Mouse (Mus musculus) cerebellum, adult (tissue): Measurements from ENCODE around the gene Usp24.
"Not testable (repeated sequence)": the region's sequence is repeated elsewhere in the genome, so short reads cannot be mapped to it uniquely, and the experiment has no call there.

Experiments
- ATAC-seq: cut with Nextera tagmentation; 2 replicates; pipeline ENCODE4 v1.9.2; 2017; ENCODE audit warnings: mild to moderate bottlenecking, moderate library complexity, mixed read lengths; ENCODE audit not compliant: insufficient number of reproducible peaks, low FRiP score, low TSS enrichment

Gene Usp24

GRCm38 (mm10) chr4:106317179-106318055 lies 1.4 kb downstream of the Usp24 start:
- 0 out of 2 replicates have a peak, but pooled peaks have one; percentile 20 for ATAC-seq

GRCm38 (mm10) chr4:106318208-106318607 lies 2.2 kb downstream of the Usp24 start:
- no peak for ATAC-seq

DNA sequence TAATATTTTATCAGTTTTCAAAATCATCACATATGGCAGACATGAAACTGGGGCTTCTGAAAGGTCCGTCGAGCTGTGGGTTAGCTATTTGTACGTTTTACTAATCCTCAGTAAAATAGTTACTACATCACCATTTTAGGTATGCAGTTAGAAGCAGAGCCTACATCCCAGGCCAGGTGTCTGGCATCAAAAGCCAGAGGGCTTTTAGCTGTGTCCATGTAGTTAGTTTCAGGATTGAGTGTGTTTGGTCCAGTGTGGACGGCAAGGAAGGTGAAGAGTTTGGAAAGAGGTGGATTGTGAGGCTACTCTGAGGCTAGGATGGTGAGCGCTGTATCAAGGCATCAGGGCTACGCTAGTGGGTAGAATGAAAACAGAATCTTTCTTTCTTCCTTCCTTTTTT lies 3.0 kb downstream of the Usp24 start:
- no peak for ATAC-seq

DNA sequence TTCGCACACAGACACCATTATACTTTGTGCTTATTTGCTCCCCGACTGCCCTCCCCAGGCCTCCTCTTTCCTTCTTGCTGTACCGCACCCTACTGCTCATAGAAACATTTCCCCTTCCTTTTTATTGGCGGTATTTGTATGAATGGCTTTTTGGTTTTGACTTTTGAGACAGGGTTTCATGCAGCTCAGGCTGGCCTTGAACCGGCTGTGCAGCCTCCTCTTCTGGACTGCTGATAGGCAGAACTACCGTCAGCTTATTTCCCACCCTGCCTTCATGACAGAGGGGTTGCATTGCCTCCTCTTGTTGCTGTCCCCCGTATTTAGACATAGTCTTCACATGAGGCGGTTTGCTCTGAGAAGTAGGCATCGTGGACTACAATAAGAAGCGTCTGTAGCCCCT lies 6.8 kb downstream of the Usp24 start:
- ATAC-seq: no peak

GRCm38 (mm10) chr4:106323318-106323717 lies 7.3 kb downstream of the Usp24 start:
- no peak for ATAC-seq

DNA sequence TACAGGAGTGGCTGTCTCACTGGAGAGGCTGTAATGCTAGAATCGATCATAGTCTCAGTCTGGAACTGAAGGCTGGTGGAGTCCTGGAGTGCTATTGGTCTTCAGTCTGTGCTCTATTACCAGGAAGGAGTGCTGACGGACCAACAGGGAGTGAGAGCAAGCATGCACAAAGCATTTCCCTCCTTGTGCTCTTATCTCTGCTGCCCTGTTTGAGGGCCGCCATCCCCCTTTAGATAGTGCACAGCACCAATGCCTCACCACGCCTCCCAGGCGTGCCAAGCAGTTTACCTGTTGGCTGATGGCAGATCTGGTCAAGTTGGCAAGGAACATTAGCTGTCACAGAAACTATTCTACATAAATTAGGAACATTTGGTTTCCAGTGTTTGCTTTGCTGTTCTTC lies 11.4 kb downstream of the Usp24 start:
- no peak for ATAC-seq

GRCm38 (mm10) chr4:106328704-106329103 lies 12.7 kb downstream of the Usp24 start:
- ATAC-seq: no peak

GRCm38 (mm10) chr4:106329171-106329570 lies 13.2 kb downstream of the Usp24 start:
- not testable (repeated sequence) for ATAC-seq

DNA sequence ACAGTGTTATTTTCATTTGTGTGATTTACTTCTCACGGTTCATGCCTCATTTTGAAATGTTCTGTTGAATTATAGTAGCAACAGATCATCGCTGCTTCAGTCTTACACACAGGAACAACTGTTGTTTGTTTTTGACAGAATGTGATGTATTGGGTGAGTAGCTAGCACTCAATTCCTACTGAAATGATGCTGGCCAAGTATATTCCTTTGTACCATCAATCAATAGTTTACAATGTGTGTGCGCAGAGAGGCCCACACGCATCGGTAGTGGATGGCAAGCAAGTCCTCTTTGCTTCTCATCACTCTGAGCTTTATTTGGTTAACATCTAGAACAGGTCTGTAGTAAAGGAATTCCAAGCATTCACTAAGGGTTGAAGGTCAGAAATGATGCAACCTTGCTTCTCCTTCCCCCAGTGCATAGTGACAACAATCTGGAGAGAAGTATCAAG lies 14.4 kb downstream of the Usp24 start:
- ATAC-seq: no peak

DNA sequence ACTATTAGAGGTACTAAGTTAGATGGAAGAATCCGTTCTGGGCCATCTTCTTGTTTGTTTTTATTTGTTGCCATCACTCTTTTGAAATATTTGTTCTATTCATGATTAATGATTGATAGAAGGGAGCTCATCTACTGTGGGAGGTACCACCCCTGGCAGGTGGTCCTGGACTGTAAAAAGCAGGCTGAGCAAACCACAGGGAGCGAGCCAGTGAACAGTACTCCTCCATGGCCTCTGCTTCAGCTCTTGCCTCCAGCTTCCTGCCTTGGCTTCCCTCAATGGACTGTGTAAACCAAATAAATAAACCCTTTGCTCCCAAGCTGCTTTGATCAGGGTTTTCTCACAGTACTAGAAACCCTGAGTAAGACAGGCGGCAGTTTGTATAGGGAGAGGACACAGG lies 17.1 kb downstream of the Usp24 start:
- no peak for ATAC-seq

DNA sequence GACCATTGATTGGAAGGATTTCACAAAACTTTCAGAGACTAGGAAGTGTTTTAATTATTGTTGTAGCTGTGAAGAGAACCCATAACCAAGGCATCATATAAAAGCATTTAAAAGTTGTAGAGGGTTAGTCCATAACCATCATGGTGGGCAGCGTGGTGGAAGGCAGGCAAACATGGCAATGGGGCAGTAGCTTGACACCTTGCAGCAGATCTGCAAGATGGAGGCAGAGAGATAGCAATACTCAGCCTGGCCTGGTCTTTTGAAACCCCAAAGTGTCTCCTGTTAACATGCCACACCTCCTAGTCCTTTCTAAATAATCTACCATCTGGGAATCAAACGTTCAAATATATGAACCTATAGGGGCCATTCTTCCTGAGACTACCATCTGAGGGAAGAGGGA lies 17.6 kb downstream of the Usp24 start:
- ATAC-seq: no peak

DNA sequence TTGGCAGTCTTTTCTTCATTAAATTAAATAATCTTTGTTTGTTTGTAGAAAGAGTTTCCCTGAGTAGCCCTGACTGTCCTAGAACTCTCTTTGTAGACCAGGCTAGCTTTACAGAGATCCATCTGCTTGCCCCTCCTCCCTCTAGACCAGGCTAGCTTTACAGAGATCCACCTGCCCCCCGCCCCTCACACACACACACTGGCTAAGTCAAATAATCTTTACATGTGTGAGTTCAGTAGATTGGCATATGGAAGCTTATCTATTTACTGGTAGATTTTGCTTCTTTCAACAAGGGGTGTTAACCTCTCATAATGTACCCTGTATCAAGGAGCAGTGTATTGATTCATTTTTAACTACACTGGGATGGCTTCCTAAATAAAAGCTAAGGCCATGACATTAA lies 19.8 kb downstream of the Usp24 start:
- ATAC-seq: no peak

DNA sequence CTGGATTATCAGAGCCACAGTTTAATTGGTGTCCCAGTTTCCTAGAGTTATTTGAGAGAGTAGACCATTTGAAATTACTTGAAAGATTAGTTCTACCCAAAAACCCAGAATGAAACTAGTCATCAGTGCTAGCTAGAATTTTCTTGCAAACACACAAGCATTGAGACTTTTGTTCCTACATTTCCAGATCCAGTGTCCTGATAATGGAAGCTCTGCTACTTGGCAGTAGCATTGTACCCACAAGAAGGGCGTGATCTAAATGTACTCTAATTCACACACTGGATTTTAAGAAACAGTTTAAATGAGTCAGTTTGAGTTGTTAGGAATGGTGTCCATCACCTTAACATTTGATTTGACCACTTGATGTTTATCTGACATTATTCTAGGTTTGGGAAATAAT lies 31.7 kb downstream of the Usp24 start:
- ATAC-seq: no peak

DNA sequence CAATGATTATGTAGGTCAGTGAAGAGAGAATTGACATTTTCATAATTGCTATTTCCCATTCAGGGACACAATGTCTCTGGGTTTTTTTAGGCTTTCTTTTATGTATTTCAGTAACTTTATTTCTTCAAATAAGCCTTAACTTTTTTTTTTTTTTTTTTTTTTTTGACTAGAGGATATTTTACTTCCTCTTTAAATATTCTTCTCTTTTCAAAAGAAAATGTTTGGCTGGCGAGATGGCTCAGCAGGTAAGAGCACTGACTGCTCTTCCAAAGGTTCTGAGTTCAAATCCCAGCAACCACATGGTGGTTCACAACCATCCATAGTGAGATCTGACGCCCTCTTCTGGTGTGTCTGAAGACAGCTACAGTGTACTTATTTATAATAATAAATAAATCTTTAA lies 39.0 kb downstream of the Usp24 start:
- not testable (repeated sequence) for ATAC-seq

GRCm38 (mm10) chr4:106370013-106370412 lies 54.0 kb downstream of the Usp24 start:
- ATAC-seq: no peak

DNA sequence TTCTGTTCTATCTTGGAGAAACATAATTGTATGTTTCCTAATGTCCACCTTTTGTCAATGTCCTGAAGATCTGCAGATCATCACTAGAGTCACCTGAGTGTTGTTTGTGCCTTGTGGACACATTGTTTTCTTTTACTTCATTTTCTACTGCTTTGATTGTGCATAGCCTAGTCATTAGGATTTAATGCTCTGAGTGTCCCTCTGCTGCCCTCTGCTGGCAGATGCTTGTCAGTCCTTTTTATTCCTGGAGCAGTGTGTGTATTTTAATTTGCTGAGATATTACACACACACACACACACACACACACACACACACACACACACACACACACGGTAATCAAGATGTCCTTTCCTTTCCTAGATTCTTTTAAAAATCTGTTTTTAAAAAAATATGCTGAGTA lies 59.8 kb downstream of the Usp24 start:
- ATAC-seq: 0 out of 2 replicates have a peak, but pooled peaks have one; percentile 61

DNA sequence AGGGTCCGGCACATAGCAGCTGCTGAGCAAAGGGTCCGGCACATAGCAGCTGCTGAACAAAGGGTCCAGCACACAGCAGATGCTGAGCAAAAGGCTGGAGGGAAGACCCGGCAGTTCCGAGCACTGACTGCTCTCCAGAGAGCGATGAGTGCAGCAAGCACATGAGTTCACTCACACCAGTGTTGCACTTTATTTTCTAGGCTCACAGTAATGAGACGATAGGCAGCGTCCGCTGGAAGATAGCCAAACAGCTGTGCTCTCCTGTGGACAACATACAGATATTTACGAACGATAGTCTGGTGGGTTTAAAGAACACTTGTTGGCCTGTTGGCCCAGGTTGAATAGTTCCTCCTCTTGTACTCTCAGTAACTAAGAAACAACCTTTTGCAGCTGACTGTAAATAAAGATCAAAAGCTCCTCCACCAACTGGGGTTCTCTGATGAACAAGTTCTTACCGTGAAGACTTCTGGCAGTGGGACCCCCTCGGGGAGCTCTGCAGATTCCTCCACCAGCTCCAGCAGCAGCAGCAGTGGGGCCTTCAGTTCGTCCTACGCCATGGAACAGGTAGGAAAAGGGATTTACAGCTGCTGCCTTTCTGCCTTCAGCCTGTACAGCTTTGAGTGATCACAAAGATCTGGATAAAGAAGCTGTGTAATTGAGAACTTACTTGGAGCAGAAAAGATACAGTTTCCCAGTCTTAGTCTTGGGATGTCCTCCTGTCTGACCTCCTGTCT lies 63.0 kb downstream of the Usp24 start:
- no peak for ATAC-seq

- no peak for ATAC-seq
Observed at GRCm38 (mm10) chr4:106381131-106381530, 65.1 kb downstream of the Usp24 start.

DNA sequence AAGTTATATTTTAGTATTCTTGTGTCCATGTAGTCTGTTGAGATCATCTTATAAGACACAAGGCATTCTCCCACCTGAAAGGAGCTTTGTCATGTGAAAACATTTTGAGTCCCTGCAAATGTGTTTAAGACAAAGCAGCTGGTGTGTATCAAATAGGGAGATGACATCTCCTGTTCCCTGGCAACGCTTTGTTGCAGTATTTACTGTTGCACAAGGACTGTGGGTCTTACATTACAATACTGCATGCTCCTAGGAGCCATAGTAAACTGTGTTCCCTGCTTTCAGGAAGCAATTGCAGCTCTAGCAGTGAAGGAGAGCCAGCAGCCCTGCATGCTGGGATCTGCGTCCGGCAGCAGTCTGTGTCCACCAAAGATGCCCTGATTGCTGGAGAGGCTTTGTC lies 73.9 kb downstream of the Usp24 start:
- ATAC-seq: no peak

DNA sequence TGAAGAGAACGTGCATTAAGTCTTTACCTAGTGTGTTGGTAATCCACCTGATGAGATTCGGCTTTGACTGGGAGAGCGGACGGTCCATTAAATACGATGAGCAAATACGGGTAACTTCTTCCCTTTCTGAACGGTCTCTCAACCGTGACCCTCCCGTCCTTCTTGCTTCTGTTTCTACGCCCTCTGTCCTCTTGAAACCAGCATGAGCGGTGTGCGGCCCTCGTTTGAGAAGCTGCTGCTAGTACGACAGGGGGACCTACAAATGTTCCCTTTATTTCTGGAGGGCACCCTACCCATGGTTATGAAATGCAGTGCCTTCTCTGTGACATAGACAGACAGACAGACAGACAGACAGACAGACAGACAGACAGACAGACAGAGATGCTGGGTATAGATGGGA lies 93.6 kb downstream of the Usp24 start:
- no peak for ATAC-seq

- no peak for ATAC-seq
Observed at GRCm38 (mm10) chr4:106419256-106419655, 103.2 kb downstream of the Usp24 start.

GRCm38 (mm10) chr4:106419791-106420190 lies 103.8 kb downstream of the Usp24 start:
- no peak for ATAC-seq
